Mouse (Mus musculus) kidney, embryonic 14.5 days (tissue): Measurements from ENCODE around the gene Fam184a. TPM values are rescaled to one million over a fixed set of nuclear protein-coding genes. Genes with fewer than 3 reads are reported as not detected.
A peak's percentile ranks its signal among the peaks of the same experiment; 100 is the strongest.

ENCODE experiments used
- ATAC-seq: fragments of 200-750 bp; cut with Nextera tagmentation; 2 replicates; pipeline ENCODE4 v1.8.0; 2017; ENCODE audit warnings: moderate number of reproducible peaks, mild to moderate bottlenecking, moderate TSS enrichment, moderate library complexity; ENCODE audit not compliant: low FRiP score, low TSS enrichment
- H3K27ac ChIP-seq: fragments of 300-500 bp; sonication (generic); 2 replicates; pipeline ENCODE4 v1.5.1; 2014; ENCODE audit warnings: low read depth, mild to moderate bottlenecking, low read length, moderate library complexity, mixed read lengths
- H3K27me3 ChIP-seq: fragments of 300-500 bp; sonication (generic); 2 replicates; pipeline ENCODE4 v1.6.1; 2014; ENCODE audit warnings: mild to moderate bottlenecking, low read length; ENCODE audit not compliant: control insufficient read depth, insufficient read depth
- H3K36me3 ChIP-seq: fragments of 300-500 bp; sonication (generic); 2 replicates; pipeline ENCODE4 v1.6.1; 2014; ENCODE audit warnings: low read length, mixed read lengths; ENCODE audit not compliant: control insufficient read depth, insufficient read depth
- H3K4me1 ChIP-seq: fragments of 300-500 bp; sonication (generic); 2 replicates; pipeline ENCODE4 v1.6.1; 2014; ENCODE audit warnings: low read length, mixed read lengths; ENCODE audit not compliant: control insufficient read depth, insufficient read depth
- H3K4me2 ChIP-seq: fragments of 300-500 bp; sonication (generic); replicated peaks from 2 replicates; pipeline ENCODE4 v1.6.1; 2014; ENCODE audit warnings: low read depth, mild to moderate bottlenecking, low read length
- H3K4me3 ChIP-seq: fragments of 300-500 bp; sonication (generic); 2 replicates; pipeline ENCODE4 v1.5.1; 2014; ENCODE audit warnings: mild to moderate bottlenecking, low read length
- H3K9ac ChIP-seq: fragments of 300-500 bp; sonication (generic); 2 replicates; pipeline ENCODE4 v1.6.1; 2014; ENCODE audit warnings: low read depth, mild to moderate bottlenecking, low read length, moderate library complexity
- H3K9me3 ChIP-seq: fragments of 300-500 bp; sonication (generic); 2 replicates; pipeline ENCODE4 v1.6.1; 2016; ENCODE audit warnings: low read length; ENCODE audit not compliant: control insufficient read depth
- WGBS: fragments of 180-500 bp; shearing (Covaris S2); extraction: QIAGEN DNeasy Blood & Tissue Kit; methylation state at CpG from one replicate; pipeline ENCODE4 v1.1.7; 2014; 5-methylcytosine and 5-hydroxymethylcytosine counted together
- polyA plus RNA-seq: library from polyadenylated mRNA; unstranded; fragments of >200 nt; fragmentation: Nextera tagmentation; extraction: Ambion mirVana; gene quantifications from 2 replicates; pipeline ENCODE4 v1.2.1, GENCODE M21; 2014

Gene Fam184a
- polyA plus RNA-seq, 1 experiment from 2014 or later, result 9.1 TPM

DNA sequence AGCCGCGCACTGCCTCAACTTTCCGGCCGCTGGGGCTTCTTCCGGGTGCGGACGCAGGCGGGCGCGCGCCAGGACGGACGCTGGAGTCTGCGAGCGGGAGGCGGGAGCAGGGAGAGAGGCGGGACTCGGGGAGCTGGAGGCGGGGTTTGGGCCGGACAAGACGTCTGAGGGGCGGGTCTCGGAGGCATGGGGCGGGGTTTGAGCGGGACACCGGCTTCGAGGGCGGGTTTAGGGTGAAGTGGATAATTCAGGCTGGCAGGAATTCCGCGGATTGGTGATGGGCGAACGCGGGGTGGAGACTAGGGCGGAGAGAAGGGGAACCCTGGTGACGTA lies 121.0 kb downstream of the Fam184a start:
- peak; percentile 96 for ATAC-seq
- Histone ChIP-seq H3K9me3 (no peaks in the 10 kb centered on the region), H3K9ac (peak overlapping the region; percentile 89), H3K36me3 (peaks cover 8% of the 10 kb centered on the region), H3K27me3 (no peaks in the 10 kb centered on the region), H3K27ac (peak overlapping the region; percentile 94), H3K4me1 (0 out of 2 replicates have a peak, but pooled peaks cover 5% of the 10 kb centered on the region), H3K4me3 (peak overlapping the region; percentile 82), H3K4me2 (peak overlapping the region; percentile 43; the same call in 1 of the 2 replicates)
- WGBS, result under 1% methylated on average over 35 of the region's 35 CpGs

GRCm38 (mm10) chr10:53629247-53629917 lies 121.5 kb downstream of the Fam184a start:
- Histone ChIP-seq H3K27me3 (no peaks in the 10 kb centered on the region), H3K27ac (peak overlapping the region; percentile 94), H3K4me2 (peak overlapping the region; percentile 43), H3K4me3 (peak overlapping the region; percentile 82), H3K36me3 (peaks cover 8% of the 10 kb centered on the region), H3K9ac (peak overlapping the region; percentile 89), H3K9me3 (no peaks in the 10 kb centered on the region), H3K4me1 (0 out of 2 replicates have a peak, but pooled peaks cover 5% of the 10 kb centered on the region)
- under 1% methylated on average over 60 of the region's 67 CpGs for WGBS
- ATAC-seq, result peak; percentile 86

- Histone ChIP-seq H3K4me3 (no peak overlapping the region), H3K9me3 (no peaks in the 10 kb centered on the region), H3K36me3 (peaks cover 49% of the 10 kb centered on the region), H3K9ac (no peak overlapping the region), H3K27me3 (no peaks in the 10 kb centered on the region), H3K4me1 (no peaks in the 10 kb centered on the region), H3K27ac (no peak overlapping the region), H3K4me2 (no peak overlapping the region)
- 81% methylated on average over 8 of the region's 8 CpGs for WGBS
- no peak for ATAC-seq
Observed at GRCm38 (mm10) chr10:53615850-53616616, 134.9 kb downstream of the Fam184a start.

DNA sequence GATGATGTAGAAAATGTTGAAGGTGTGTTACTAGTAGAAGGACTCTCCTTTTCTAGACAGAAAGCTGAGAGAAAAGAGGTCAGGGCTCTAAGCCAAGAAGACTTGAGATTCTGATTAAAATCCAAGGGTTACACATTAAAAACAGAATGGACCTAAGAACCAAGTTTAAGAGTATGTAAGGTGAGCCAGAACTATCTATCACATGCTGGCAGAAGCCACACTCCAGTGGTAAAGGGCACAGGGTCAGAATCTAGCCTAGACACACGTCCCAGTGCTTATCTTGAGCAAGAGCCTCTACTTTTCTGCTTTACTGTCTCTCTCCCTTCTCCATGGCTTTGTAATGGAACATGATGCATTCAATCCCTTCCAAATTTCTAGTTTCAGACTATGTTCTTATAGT lies 137.0 kb downstream of the Fam184a start:
- H3K27me3 ChIP-seq, result no peaks in the 10 kb centered on the region
- ATAC-seq, result no peak
- peaks cover 53% of the 10 kb centered on the region for H3K36me3 ChIP-seq
- no peak overlapping the region for H3K9ac ChIP-seq
- no peaks in the 10 kb centered on the region for H3K9me3 ChIP-seq
- H3K4me2 ChIP-seq, result no peak overlapping the region
- H3K27ac ChIP-seq, result no peak overlapping the region
- H3K4me3 ChIP-seq, result no peak overlapping the region
- WGBS, result 55% methylated on average over 1 of the region's 1 CpGs
- H3K4me1 ChIP-seq, result no peaks in the 10 kb centered on the region

GRCm38 (mm10) chr10:53612172-53612571 lies 138.8 kb downstream of the Fam184a start:
- no peaks in the 10 kb centered on the region for H3K27me3 ChIP-seq

GRCm38 (mm10) chr10:53608274-53608673 lies 142.6 kb downstream of the Fam184a start:
- no peak for ATAC-seq
- WGBS, result 69% methylated on average over 2 of the region's 2 CpGs

More at GRCm38 (mm10) chr10:53612172-53612571, 138.8 kb downstream of the Fam184a start:
- H3K9me3 ChIP-seq, result no peaks in the 10 kb centered on the region
- H3K9ac ChIP-seq, result no peak overlapping the region
- no peaks in the 10 kb centered on the region for H3K4me1 ChIP-seq
- no peak overlapping the region for H3K4me2 ChIP-seq
- ATAC-seq, result no peak
- no peak overlapping the region for H3K27ac ChIP-seq
- 58% methylated on average over 1 of the region's 1 CpGs for WGBS
- H3K4me3 ChIP-seq, result no peak overlapping the region
- H3K36me3 ChIP-seq, result peaks cover 64% of the 10 kb centered on the region

GRCm38 (mm10) chr10:53605328-53605727 lies 145.6 kb downstream of the Fam184a start:
- H3K36me3 ChIP-seq, result peaks cover 74% of the 10 kb centered on the region
- H3K27me3 ChIP-seq, result no peaks in the 10 kb centered on the region
- no peak for ATAC-seq
- no peaks in the 10 kb centered on the region for H3K9me3 ChIP-seq
- H3K4me1 ChIP-seq, result no peaks in the 10 kb centered on the region
- H3K4me3 ChIP-seq, result no peak overlapping the region
- WGBS, result 68% methylated on average over 2 of the region's 2 CpGs
- no peak overlapping the region for H3K4me2 ChIP-seq
- no peak overlapping the region for H3K9ac ChIP-seq
- no peak overlapping the region for H3K27ac ChIP-seq

More at GRCm38 (mm10) chr10:53608274-53608673, 142.6 kb downstream of the Fam184a start:
- H3K36me3 ChIP-seq, result peaks cover 75% of the 10 kb centered on the region
- H3K27ac ChIP-seq, result no peak overlapping the region
- no peak overlapping the region for H3K9ac ChIP-seq
- H3K4me3 ChIP-seq, result no peak overlapping the region
- no peaks in the 10 kb centered on the region for H3K4me1 ChIP-seq
- H3K9me3 ChIP-seq, result no peaks in the 10 kb centered on the region
- no peaks in the 10 kb centered on the region for H3K27me3 ChIP-seq
- no peak overlapping the region for H3K4me2 ChIP-seq

DNA sequence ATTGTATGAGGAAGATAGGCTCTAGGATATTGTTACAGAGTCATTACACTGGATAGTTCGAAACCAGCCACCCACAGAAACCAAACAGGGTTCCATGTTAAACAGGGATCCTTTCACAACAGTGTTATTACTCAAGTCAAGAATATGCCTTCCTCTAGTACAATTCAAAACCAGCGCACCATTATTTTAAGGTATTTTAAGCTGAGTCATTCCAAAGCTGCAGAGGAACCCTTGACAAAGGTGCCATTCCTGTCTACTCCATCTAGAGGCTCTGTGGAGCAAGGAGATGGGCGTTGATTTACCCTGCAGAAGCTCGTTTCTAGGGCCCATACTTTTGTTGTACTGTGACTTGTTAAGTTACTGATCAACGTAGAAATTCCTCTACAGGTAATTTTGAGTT lies 152.1 kb downstream of the Fam184a start:
- H3K4me2 ChIP-seq, result peak overlapping the region; percentile 41
- H3K27me3 ChIP-seq, result no peaks in the 10 kb centered on the region
- WGBS, result 54% methylated on average over 5 of the region's 5 CpGs
- H3K9ac ChIP-seq, result 0 out of 2 replicates have a peak overlapping the region, but pooled peaks have one; percentile 23
- no peak overlapping the region for H3K27ac ChIP-seq
- ATAC-seq, result no peak
- no peaks in the 10 kb centered on the region for H3K9me3 ChIP-seq
- peak overlapping the region; percentile 26 for H3K4me3 ChIP-seq
- peaks cover 11% of the 10 kb centered on the region for H3K4me1 ChIP-seq
- peaks cover 26% of the 10 kb centered on the region for H3K36me3 ChIP-seq
